Mouse (Mus musculus) heart, embryonic 14.5 days (tissue): ENCODE measurements around the gene Lrfn1. TPM values are rescaled to one million over a fixed set of nuclear protein-coding genes. Genes with fewer than 3 reads are reported as not detected.

Experiments used
- ATAC-seq: fragments of 200-750 bp; cut with Nextera tagmentation; 2 replicates; pipeline ENCODE4 v1.8.0; 2017; ENCODE audit warnings: low read depth, moderate TSS enrichment; ENCODE audit not compliant: insufficient number of reproducible peaks, insufficient read depth, low FRiP score
- H3K27ac ChIP-seq, 2 experiments: fragments of 200-500 bp in 1 of 2; fragments of 300-500 bp in 1 of 2; sonication (generic) in 1 of 2; replicated peaks in 1 of 2; 2 replicates each; pipeline ENCODE4 v1.5.1; 2012 to 2014; ENCODE audit warnings: low read depth in 2 of 2, low read length in 2 of 2, control low read depth in 1 of 2, mild to moderate bottlenecking in 1 of 2, mixed read lengths in 1 of 2; ENCODE audit not compliant: control insufficient read depth in 1 of 2, insufficient read depth in 1 of 2
- H3K27me3 ChIP-seq: fragments of 300-500 bp; sonication (generic); 2 replicates; pipeline ENCODE4 v1.6.1; 2014; ENCODE audit warnings: mild to moderate bottlenecking, low read length, control low read depth; ENCODE audit not compliant: control insufficient read depth, insufficient read depth
- H3K36me3 ChIP-seq: fragments of 300-500 bp; sonication (generic); 2 replicates; pipeline ENCODE4 v1.6.1; 2014; ENCODE audit warnings: mild to moderate bottlenecking, control low read depth, low read length, mixed read lengths; ENCODE audit not compliant: control insufficient read depth, insufficient read depth
- H3K4me1 ChIP-seq, 2 experiments: fragments of 200-500 bp in 1 of 2; fragments of 300-500 bp in 1 of 2; sonication (generic) in 1 of 2; 2 replicates each; pipeline ENCODE4 v1.6.1; 2012 to 2014; ENCODE audit warnings: low read length in 2 of 2, control low read depth in 1 of 2, mixed read lengths in 1 of 2; ENCODE audit not compliant: control insufficient read depth in 2 of 2, insufficient read depth in 2 of 2
- H3K4me2 ChIP-seq: fragments of 300-500 bp; sonication (generic); 2 replicates; pipeline ENCODE4 v1.6.1; 2014; ENCODE audit warnings: mild to moderate bottlenecking, low read length
- H3K4me3 ChIP-seq, 2 experiments: fragments of 200-500 bp in 1 of 2; fragments of 300-500 bp in 1 of 2; sonication (generic) in 1 of 2; 2 replicates each; pipeline ENCODE4 v1.5.1; 2012 to 2014; ENCODE audit warnings: low read length in 2 of 2, mild to moderate bottlenecking in 2 of 2, control low read depth in 1 of 2, low read depth in 1 of 2, moderate library complexity in 1 of 2; ENCODE audit not compliant: control insufficient read depth in 1 of 2, insufficient read depth in 1 of 2
- H3K9ac ChIP-seq: fragments of 300-500 bp; sonication (generic); 2 replicates; pipeline ENCODE4 v1.6.1; 2014; ENCODE audit warnings: mild to moderate bottlenecking, low read length
- H3K9me3 ChIP-seq: fragments of 300-500 bp; sonication (generic); 2 replicates; pipeline ENCODE4 v1.6.1; 2016; ENCODE audit warnings: low read length, control low read depth; ENCODE audit not compliant: control insufficient read depth
- WGBS: fragments of 180-500 bp; shearing (Covaris S2); extraction: QIAGEN DNeasy Blood & Tissue Kit; methylation state at CpG from one replicate; pipeline ENCODE4 v1.1.7; 2014; 5-methylcytosine and 5-hydroxymethylcytosine counted together
- polyA plus RNA-seq: library from polyadenylated mRNA; unstranded; fragments of >200 nt; fragmentation: Nextera tagmentation; extraction: Ambion mirVana; gene quantifications from 2 replicates; pipeline ENCODE4 v1.2.1, GENCODE M21; 2014

Lrfn1 gene
- polyA plus RNA-seq, 1 experiment from 2014 or later = 2.1 TPM

DNA sequence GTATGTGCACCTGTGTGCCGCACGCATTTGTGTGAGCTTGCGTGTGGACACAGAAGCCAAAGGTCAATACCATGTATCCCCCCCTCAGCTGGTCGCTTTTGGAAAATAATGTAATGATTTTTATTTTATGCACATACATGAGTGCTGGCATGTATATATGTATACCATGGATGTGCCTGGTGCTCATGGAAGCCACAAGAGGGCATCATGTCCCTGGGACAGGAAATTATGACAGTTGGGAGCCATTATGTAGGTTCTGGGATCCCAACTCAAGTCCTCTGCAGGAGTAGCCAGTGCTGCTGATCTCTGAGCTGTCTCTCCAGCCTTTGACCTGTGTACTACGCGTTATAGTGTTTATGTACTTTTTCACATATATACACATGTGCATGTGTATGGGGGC, 24.4 kb downstream of the Lrfn1 start:
- H3K9ac ChIP-seq = no peak overlapping the region
- H3K4me3 ChIP-seq = no peak overlapping the region
- ATAC-seq = no peak
- H3K27me3 ChIP-seq = no peaks in the 10 kb centered on the region
- H3K9me3 ChIP-seq = no peaks in the 10 kb centered on the region
- peaks cover 2 to 3% of the 10 kb centered on the region in 2 experiments; a peak in 3 of 4 replicates for H3K4me1 ChIP-seq
- WGBS = 84% methylated on average over 6 of the region's 6 CpGs
- no peaks in the 10 kb centered on the region for H3K36me3 ChIP-seq
- no peak overlapping the region for H3K27ac ChIP-seq
- H3K4me2 ChIP-seq = no peak overlapping the region

DNA sequence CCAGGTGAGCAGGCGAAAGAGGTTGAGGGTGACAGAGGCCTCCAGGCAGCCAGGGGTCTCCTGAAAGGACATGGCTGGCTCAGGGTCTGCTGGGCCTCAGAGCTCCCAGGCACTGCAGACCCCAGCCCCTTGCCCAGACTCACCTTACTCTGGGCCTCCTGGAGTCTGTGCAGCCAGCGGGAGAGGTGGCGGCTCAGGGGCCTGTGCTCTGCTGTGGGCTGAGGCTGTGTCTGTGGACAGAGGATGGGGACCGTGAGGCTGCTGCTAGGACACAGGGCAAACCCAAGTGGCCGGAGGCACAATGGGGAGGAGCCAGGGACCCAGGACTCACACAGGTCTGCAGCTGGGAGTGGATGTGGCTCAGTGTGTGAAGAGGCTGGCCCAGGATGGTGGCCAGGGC, 25.6 kb downstream of the Lrfn1 start:
- Histone ChIP-seq H3K9ac (no peak overlapping the region), H3K4me3 (no peak overlapping the region), H3K4me1 (no peaks in the 10 kb centered on the region), H3K9me3 (no peaks in the 10 kb centered on the region), H3K27ac (no peak overlapping the region), H3K36me3 (no peaks in the 10 kb centered on the region), H3K4me2 (no peak overlapping the region), H3K27me3 (no peaks in the 10 kb centered on the region)
- WGBS = 85% methylated on average over 5 of the region's 5 CpGs
- ATAC-seq = 0 out of 2 replicates have a peak, but pooled peaks have one; percentile 54

- ATAC-seq = no peak
- H3K4me1 ChIP-seq = no peaks in the 10 kb centered on the region
- no peak overlapping the region for H3K27ac ChIP-seq
- WGBS = 6% methylated on average over 8 of the region's 8 CpGs
- H3K4me3 ChIP-seq = no peak overlapping the region
- H3K27me3 ChIP-seq = no peaks in the 10 kb centered on the region
- no peaks in the 10 kb centered on the region for H3K36me3 ChIP-seq
- no peaks in the 10 kb centered on the region for H3K9me3 ChIP-seq
- no peak overlapping the region for H3K4me2 ChIP-seq
- no peak overlapping the region for H3K9ac ChIP-seq
These were observed 27.1 kb downstream of the Lrfn1 start for GRCm38 (mm10) chr7:28478854-28479253.

- H3K36me3 ChIP-seq = no peaks in the 10 kb centered on the region
These were observed 31.1 kb downstream of the Lrfn1 start for GRCm38 (mm10) chr7:28482854-28483253.

GRCm38 (mm10) chr7:28484192-28484591, 32.4 kb downstream of the Lrfn1 start:
- ATAC-seq = no peak
- Histone ChIP-seq H3K36me3 (no peaks in the 10 kb centered on the region), H3K4me3 (no peak overlapping the region), H3K4me1 (peaks cover 2 to 5% of the 10 kb centered on the region in 2 experiments; a peak in 3 of 4 replicates), H3K27me3 (peaks cover 18% of the 10 kb centered on the region), H3K27ac (no peak overlapping the region), H3K9me3 (no peaks in the 10 kb centered on the region), H3K9ac (no peak overlapping the region), H3K4me2 (no peak overlapping the region)
- 35% methylated on average over 4 of the region's 4 CpGs for WGBS

More at GRCm38 (mm10) chr7:28482854-28483253, 31.1 kb downstream of the Lrfn1 start:
- Histone ChIP-seq H3K4me2 (no peak overlapping the region), H3K4me1 (peaks cover 0 to 1% of the 10 kb centered on the region in 2 experiments; a peak in 2 of 4 replicates), H3K9me3 (no peaks in the 10 kb centered on the region), H3K27ac (no peak overlapping the region), H3K4me3 (no peak overlapping the region), H3K27me3 (peaks cover 11% of the 10 kb centered on the region), H3K9ac (no peak overlapping the region)
- no peak for ATAC-seq
- 80% methylated on average over 11 of the region's 11 CpGs for WGBS

DNA sequence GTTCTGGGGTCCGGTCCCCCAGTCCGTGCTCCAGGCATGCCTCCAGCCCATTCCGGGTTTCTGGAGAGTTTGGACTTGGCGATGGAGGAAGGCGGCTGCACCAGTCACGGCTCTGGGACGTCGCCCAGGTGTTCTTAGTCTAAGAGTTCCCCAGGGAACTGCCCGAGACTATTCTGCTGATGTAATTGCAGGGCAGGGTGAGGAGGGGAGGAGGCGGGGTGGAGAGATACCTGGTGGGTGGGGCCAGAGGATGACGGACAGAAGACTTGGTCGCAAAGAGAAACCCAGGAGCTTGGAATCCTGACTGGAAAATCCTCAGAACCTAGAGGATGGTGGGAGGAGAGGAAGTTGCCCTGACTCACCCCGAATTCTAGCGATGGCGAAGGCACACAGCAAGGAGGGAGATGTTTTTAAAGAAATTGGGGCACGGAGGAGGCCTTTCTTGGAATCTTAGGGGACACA, 36.3 kb downstream of the Lrfn1 start:
- no peaks in the 10 kb centered on the region for H3K9me3 ChIP-seq
- H3K4me1 ChIP-seq = peaks cover 2 to 5% of the 10 kb centered on the region in 2 experiments; a peak in 3 of 4 replicates
- H3K27me3 ChIP-seq = peaks cover 18% of the 10 kb centered on the region
- H3K27ac ChIP-seq = no peak overlapping the region
- H3K4me3 ChIP-seq = 0 out of 4 replicates have a peak overlapping the region, but pooled peaks of 1 of the 2 experiments have one; percentile 3
- 5% methylated on average over 16 of the region's 16 CpGs for WGBS
- H3K36me3 ChIP-seq = no peaks in the 10 kb centered on the region
- peak overlapping the region; percentile 46 for H3K4me2 ChIP-seq
- ATAC-seq = no peak
- H3K9ac ChIP-seq = no peak overlapping the region

DNA sequence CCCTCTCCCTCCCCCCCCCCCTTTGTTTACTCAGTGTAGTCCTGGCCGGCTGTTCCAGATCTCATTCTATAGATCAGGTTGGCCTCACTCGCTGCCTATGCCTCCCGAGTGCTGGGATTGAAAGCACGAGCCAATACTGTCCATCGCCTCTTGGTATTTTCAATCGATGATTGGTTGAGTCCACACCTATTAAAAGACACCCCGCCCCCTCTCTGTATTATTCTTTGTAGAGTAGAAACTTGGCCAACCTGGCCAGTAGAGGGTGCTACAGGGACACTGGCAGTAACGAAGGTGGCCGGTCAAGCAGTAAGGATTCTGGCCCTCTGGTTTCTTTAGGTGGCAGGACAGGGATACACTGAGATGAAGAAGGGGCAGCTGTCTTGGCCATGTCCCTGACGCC, 38.6 kb downstream of the Lrfn1 start:
- Histone ChIP-seq H3K4me2 (0 out of 2 replicates have a peak overlapping the region, but pooled peaks have one; percentile 19), H3K4me3 (no peak overlapping the region), H3K9ac (no peak overlapping the region), H3K4me1 (peaks cover 2 to 5% of the 10 kb centered on the region in 2 experiments; a peak in 3 of 4 replicates), H3K9me3 (no peaks in the 10 kb centered on the region), H3K27me3 (peaks cover 18% of the 10 kb centered on the region), H3K27ac (no peak overlapping the region), H3K36me3 (no peaks in the 10 kb centered on the region)
- 3% methylated on average over 10 of the region's 10 CpGs for WGBS
- ATAC-seq = no peak

DNA sequence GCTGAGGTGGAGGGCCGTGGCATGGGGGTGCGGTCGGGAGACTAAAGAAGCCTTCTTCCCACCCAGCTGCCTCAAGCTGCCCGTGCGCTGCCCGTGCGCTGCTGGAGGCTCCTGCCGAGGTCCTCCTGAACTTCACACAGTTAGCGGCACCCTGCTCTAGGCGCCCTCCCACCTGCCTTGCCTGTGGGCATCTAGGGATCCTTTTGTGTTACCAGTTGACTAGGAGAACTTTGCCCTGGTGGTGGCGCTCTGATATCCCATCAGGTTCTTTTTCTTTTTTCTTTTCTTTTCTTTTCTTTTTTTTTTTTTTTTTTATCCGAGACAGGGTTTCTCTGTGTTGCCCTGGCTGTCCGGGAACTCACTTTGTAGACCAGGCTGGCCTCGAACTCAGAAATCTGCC, 39.1 kb downstream of the Lrfn1 start:
- Histone ChIP-seq H3K4me3 (no peak overlapping the region), H3K4me1 (peaks cover 2 to 5% of the 10 kb centered on the region in 2 experiments; a peak in 3 of 4 replicates), H3K27me3 (peaks cover 18% of the 10 kb centered on the region), H3K4me2 (0 out of 2 replicates have a peak overlapping the region, but pooled peaks have one; percentile 19), H3K9me3 (no peaks in the 10 kb centered on the region), H3K9ac (no peak overlapping the region), H3K36me3 (no peaks in the 10 kb centered on the region), H3K27ac (no peak overlapping the region)
- no peak for ATAC-seq
- 33% methylated on average over 14 of the region's 14 CpGs for WGBS
